Mouse (Mus musculus): ENCODE measurements around the gene Abhd8. TPM values are rescaled to one million over a fixed set of nuclear protein-coding genes. Genes with fewer than 3 reads are reported as not detected.

Abhd8 gene
- polyA plus RNA-seq, 1 experiment = 73.6 TPM

- H3K79me3 ChIP-seq (ENCODE audit: low read depth) = peaks cover 18% of the 10 kb centered on the region
Measured at GRCm38 (mm10) chr8:71467201-71467600, 3.7 kb upstream of the Abhd8 start.

GRCm38 (mm10) chr8:71466198-71466597, 2.7 kb upstream of the Abhd8 start:
- Histone ChIP-seq H3K79me2 (ENCODE audit: control insufficient read depth, insufficient read depth) (peaks cover 52% of the 10 kb centered on the region), H3ac (ENCODE audit: control insufficient read depth, insufficient read length, low read depth) (no peak overlapping the region), H3K4me3 (ENCODE audit: insufficient read depth, poor library complexity, severe bottlenecking) (no peak overlapping the region), H3K79me3 (ENCODE audit: low read depth) (peaks cover 21% of the 10 kb centered on the region), H3K36me3 (ENCODE audit: control insufficient read depth, insufficient read depth) (peaks cover 6% of the 10 kb centered on the region), H3K27me3 (ENCODE audit: control insufficient read depth, insufficient read depth, insufficient read length) (no peaks in the 10 kb centered on the region)
- no peak for TF ChIP-seq MYOG (IDR thresholded peaks at IDR 0.05; ENCODE audit: control insufficient read depth, extremely low read depth, insufficient read length)
- no peak for TF ChIP-seq CEBPB (IDR thresholded peaks at IDR 0.05; ENCODE audit: low read depth)
- no peak for TF ChIP-seq CTCF (IDR thresholded peaks at IDR 0.05; ENCODE audit: control insufficient read depth, insufficient read depth, insufficient read length)
- TF ChIP-seq MAX (IDR thresholded peaks at IDR 0.05) = no peak
- no peak for TF ChIP-seq USF1 (IDR thresholded peaks at IDR 0.05; ENCODE audit: low read depth)
- no peak for TF ChIP-seq MYOD1 (IDR thresholded peaks at IDR 0.05; ENCODE audit: control insufficient read depth, insufficient read length, low read depth)
- TF ChIP-seq FOSL1 (IDR thresholded peaks at IDR 0.05; ENCODE audit: insufficient read depth, low read length, poor library complexity, severe bottlenecking) = no peak

More at GRCm38 (mm10) chr8:71467201-71467600, 3.7 kb upstream of the Abhd8 start:
- no peak overlapping the region for H3ac ChIP-seq (ENCODE audit: control insufficient read depth, insufficient read length, low read depth)
- peaks cover 52% of the 10 kb centered on the region for H3K79me2 ChIP-seq (ENCODE audit: control insufficient read depth, insufficient read depth)
- H3K27me3 ChIP-seq (ENCODE audit: control insufficient read depth, insufficient read depth, insufficient read length) = no peaks in the 10 kb centered on the region
- TF ChIP-seq MYOG (IDR thresholded peaks at IDR 0.05; ENCODE audit: control insufficient read depth, extremely low read depth, insufficient read length) (no peak), CEBPB (IDR thresholded peaks at IDR 0.05; ENCODE audit: low read depth) (no peak), MAX (IDR thresholded peaks at IDR 0.05) (no peak), FOSL1 (IDR thresholded peaks at IDR 0.05; ENCODE audit: insufficient read depth, low read length, poor library complexity, severe bottlenecking) (no peak), USF1 (IDR thresholded peaks at IDR 0.05; ENCODE audit: low read depth) (no peak), MYOD1 (IDR thresholded peaks at IDR 0.05; ENCODE audit: control insufficient read depth, insufficient read length, low read depth) (no peak), CTCF (IDR thresholded peaks at IDR 0.05; ENCODE audit: control insufficient read depth, insufficient read depth, insufficient read length) (no peak)
- peaks cover 12% of the 10 kb centered on the region for H3K36me3 ChIP-seq (ENCODE audit: control insufficient read depth, insufficient read depth)
- H3K4me3 ChIP-seq (ENCODE audit: insufficient read depth, poor library complexity, severe bottlenecking) = no peak overlapping the region

- Histone ChIP-seq H3K27me3 (ENCODE audit: control insufficient read depth, insufficient read depth, insufficient read length) (no peaks in the 10 kb centered on the region), H3K36me3 (ENCODE audit: control insufficient read depth, insufficient read depth) (peaks cover 10% of the 10 kb centered on the region), H3K79me3 (ENCODE audit: low read depth) (peaks cover 19% of the 10 kb centered on the region), H3ac (ENCODE audit: control insufficient read depth, insufficient read length, low read depth) (no peak overlapping the region), H3K4me3 (ENCODE audit: insufficient read depth, poor library complexity, severe bottlenecking) (no peak overlapping the region), H3K79me2 (ENCODE audit: control insufficient read depth, insufficient read depth) (peaks cover 51% of the 10 kb centered on the region)
- TF ChIP-seq MYOD1 (IDR thresholded peaks at IDR 0.05; ENCODE audit: control insufficient read depth, insufficient read length, low read depth) = no peak
- no peak for TF ChIP-seq CEBPB (IDR thresholded peaks at IDR 0.05; ENCODE audit: low read depth)
- TF ChIP-seq CTCF (IDR thresholded peaks at IDR 0.05; ENCODE audit: control insufficient read depth, insufficient read depth, insufficient read length) = no peak
- no peak for TF ChIP-seq MAX (IDR thresholded peaks at IDR 0.05)
- TF ChIP-seq MYOG (IDR thresholded peaks at IDR 0.05; ENCODE audit: control insufficient read depth, extremely low read depth, insufficient read length) = no peak
- no peak for TF ChIP-seq FOSL1 (IDR thresholded peaks at IDR 0.05; ENCODE audit: insufficient read depth, low read length, poor library complexity, severe bottlenecking)
- TF ChIP-seq USF1 (IDR thresholded peaks at IDR 0.05; ENCODE audit: low read depth) = no peak
Measured at GRCm38 (mm10) chr8:71465733-71466132, 2.3 kb upstream of the Abhd8 start.

GRCm38 (mm10) chr8:71464513-71465500, 1.4 kb upstream of the Abhd8 start, which contains the start of gene Mrpl34:
TSS of gene Mrpl34 (plus strand) at chr8:71464959.
- Histone ChIP-seq H3ac (ENCODE audit: control insufficient read depth, insufficient read length, low read depth) (peak within 1 kb of the TSS; percentile 71), H3K36me3 (ENCODE audit: control insufficient read depth, insufficient read depth) (peaks cover 14% of the 10 kb centered on the region), H3K79me3 (ENCODE audit: low read depth) (peaks cover 10% of the 10 kb centered on the region), H3K27me3 (ENCODE audit: control insufficient read depth, insufficient read depth, insufficient read length) (no peaks in the 10 kb centered on the region), H3K4me3 (ENCODE audit: insufficient read depth, poor library complexity, severe bottlenecking) (peak within 1 kb of the TSS; percentile 59), H3K79me2 (ENCODE audit: control insufficient read depth, insufficient read depth) (peaks cover 41% of the 10 kb centered on the region)
- TF ChIP-seq FOSL1 (IDR thresholded peaks at IDR 0.05; ENCODE audit: insufficient read depth, low read length, poor library complexity, severe bottlenecking) (no peak), CEBPB (IDR thresholded peaks at IDR 0.05; ENCODE audit: low read depth) (no peak), MAX (IDR thresholded peaks at IDR 0.05) (peak; percentile 27), CTCF (IDR thresholded peaks at IDR 0.05; ENCODE audit: control insufficient read depth, insufficient read depth, insufficient read length) (peak; percentile 78), MYOG (IDR thresholded peaks at IDR 0.05; ENCODE audit: control insufficient read depth, extremely low read depth, insufficient read length) (no peak), USF1 (IDR thresholded peaks at IDR 0.05; ENCODE audit: low read depth) (peak; percentile 18), MYOD1 (IDR thresholded peaks at IDR 0.05; ENCODE audit: control insufficient read depth, insufficient read length, low read depth) (no peak)

- H3K36me3 ChIP-seq (ENCODE audit: control insufficient read depth, insufficient read depth) = peaks cover 19% of the 10 kb centered on the region
- H3K27me3 ChIP-seq (ENCODE audit: control insufficient read depth, insufficient read depth, insufficient read length) = no peaks in the 10 kb centered on the region
- peak overlapping the region; percentile 92 for H3ac ChIP-seq (ENCODE audit: control insufficient read depth, insufficient read length, low read depth)
- TF ChIP-seq MYOG (IDR thresholded peaks at IDR 0.05; ENCODE audit: control insufficient read depth, extremely low read depth, insufficient read length) (no peak), FOSL1 (IDR thresholded peaks at IDR 0.05; ENCODE audit: insufficient read depth, low read length, poor library complexity, severe bottlenecking) (no peak), USF1 (IDR thresholded peaks at IDR 0.05; ENCODE audit: low read depth) (no peak), MYOD1 (IDR thresholded peaks at IDR 0.05; ENCODE audit: control insufficient read depth, insufficient read length, low read depth) (no peak), MAX (IDR thresholded peaks at IDR 0.05) (no peak)
- peak overlapping the region; percentile 50 for H3K4me3 ChIP-seq (ENCODE audit: insufficient read depth, poor library complexity, severe bottlenecking)
- H3K79me2 ChIP-seq (ENCODE audit: control insufficient read depth, insufficient read depth) = peaks cover 34% of the 10 kb centered on the region
- H3K79me3 ChIP-seq (ENCODE audit: low read depth) = peaks cover 5% of the 10 kb centered on the region
Measured at GRCm38 (mm10) chr8:71462786-71463185, 669 bp downstream of the Abhd8 start.

Measured in C2C12 (cell line).